Mouse (Mus musculus): ENCODE measurements around the gene Parvb.

GRCm38 (mm10) chr15:84314420-84315080 lies 82.7 kb downstream of the Parvb start:
- TF ChIP-seq CTCF (IDR thresholded peaks at IDR 0.05; ENCODE audit: low read depth, low read length) (no peak), GATA1 (IDR thresholded peaks at IDR 0.05; ENCODE audit: borderline replicate concordance, low read length) (no peak), TAL1 (conservative IDR thresholded peaks at IDR 0.05; ENCODE audit: low read depth, low read length) (no peak), POLR2AphosphoS5 (IDR thresholded peaks at IDR 0.05; ENCODE audit: insufficient replicate concordance, low read depth, low read length) (no peak), GATA2 (IDR thresholded peaks at IDR 0.05; ENCODE audit: borderline replicate concordance, low read depth, low read length) (no peak)

Data from G1E (cell line).